Mouse (Mus musculus) midbrain, embryonic 12.5 days (tissue): ENCODE data around the gene Prr5. TPM values are rescaled to one million over a fixed set of nuclear protein-coding genes. Genes with fewer than 3 reads are reported as not detected.
"Not testable (repeated sequence)": the region's sequence is repeated elsewhere in the genome, so short reads cannot be mapped to it uniquely, and the experiment has no call there.

ENCODE experiments used
- ATAC-seq: fragments of 200-750 bp; cut with Nextera tagmentation; 2 replicates; pipeline ENCODE4 v1.8.0; 2017; ENCODE audit warnings: low read depth, moderate TSS enrichment, moderate library complexity; ENCODE audit not compliant: low FRiP score
- H3K27ac ChIP-seq: fragments of 300-500 bp; sonication (generic); replicated peaks from 2 replicates; pipeline ENCODE4 v1.5.1; 2016; ENCODE audit warnings: mild to moderate bottlenecking
- H3K27me3 ChIP-seq: fragments of 300-500 bp; sonication (generic); 2 replicates; pipeline ENCODE4 v1.6.1; 2016; ENCODE audit warnings: mild to moderate bottlenecking
- H3K36me3 ChIP-seq: fragments of 300-500 bp; sonication (generic); 2 replicates; pipeline ENCODE4 v1.6.1; 2016
- H3K4me1 ChIP-seq: fragments of 300-500 bp; sonication (generic); 2 replicates; pipeline ENCODE4 v1.6.1; 2016
- H3K4me2 ChIP-seq: fragments of 300-500 bp; sonication (generic); replicated peaks from 2 replicates; pipeline ENCODE4 v1.6.1; 2016; ENCODE audit warnings: mild to moderate bottlenecking, moderate library complexity
- H3K4me3 ChIP-seq: fragments of 300-500 bp; sonication (generic); 2 replicates; pipeline ENCODE4 v1.5.1; 2016; ENCODE audit warnings: mild to moderate bottlenecking
- H3K9ac ChIP-seq: fragments of 300-500 bp; sonication (generic); replicated peaks from 2 replicates; pipeline ENCODE4 v1.6.1; 2016; ENCODE audit warnings: mild to moderate bottlenecking, moderate library complexity
- H3K9me3 ChIP-seq: fragments of 300-500 bp; sonication (generic); 2 replicates; pipeline ENCODE4 v1.6.1; 2016; ENCODE audit warnings: mild to moderate bottlenecking
- WGBS: fragments of 180-500 bp; shearing (Covaris S2); methylation state at CpG from one replicate; pipeline ENCODE4 v1.1.7; 2016; 5-methylcytosine and 5-hydroxymethylcytosine counted together
- polyA plus RNA-seq: library from polyadenylated mRNA; unstranded; fragments of >200 nt; fragmentation: Nextera tagmentation; extraction: Ambion mirVana; gene quantifications from 2 replicates; pipeline ENCODE4 v1.2.1, GENCODE M21; 2016

Prr5 gene
- polyA plus RNA-seq, 1 experiment from 2014 or later = 13.9 TPM

DNA sequence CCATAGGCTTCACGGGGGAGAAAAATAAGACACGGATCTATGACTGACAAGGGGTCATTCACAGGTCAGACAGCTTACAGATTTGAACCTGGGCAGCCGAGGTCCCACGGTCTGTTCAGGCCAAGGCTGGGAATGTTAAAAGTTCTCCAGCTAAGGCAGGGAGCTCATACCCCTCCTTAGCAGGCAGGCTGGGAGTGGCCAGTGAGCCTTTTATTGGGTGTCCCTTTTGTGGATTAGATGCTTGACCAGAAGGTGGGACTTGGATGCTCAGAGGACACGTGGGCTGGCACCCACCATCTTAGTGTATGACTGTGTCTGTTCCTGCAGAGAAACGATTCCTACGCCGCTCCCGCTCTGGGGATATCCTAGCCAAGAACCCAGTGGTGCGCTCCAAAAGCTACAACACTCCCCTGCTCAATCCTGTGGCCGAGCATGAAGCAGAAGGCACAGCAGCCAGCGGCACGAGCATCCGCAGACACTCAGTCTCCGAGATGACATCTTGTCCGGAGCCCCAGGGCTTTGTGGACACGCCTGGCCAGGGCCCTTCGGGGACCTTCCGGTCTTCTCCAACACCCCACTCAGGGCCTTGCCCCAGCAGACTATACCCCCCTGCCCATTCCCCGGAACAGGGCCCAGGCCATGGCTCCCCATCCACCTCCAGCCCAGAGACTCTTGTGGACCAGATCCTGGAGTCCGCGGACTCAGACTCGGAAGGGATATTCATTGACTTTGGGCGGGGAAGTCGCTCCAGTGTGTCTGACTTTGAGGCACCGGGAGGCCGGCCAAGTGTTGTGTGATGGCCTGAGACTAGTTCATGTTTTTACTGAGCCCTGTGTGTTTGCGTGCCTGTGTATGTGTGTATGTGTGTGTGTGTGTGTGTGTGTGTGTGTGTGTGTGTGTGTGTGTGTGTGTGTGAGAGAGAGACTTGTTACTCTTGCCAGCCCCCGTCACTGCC, 33.2 kb downstream of the Prr5 start:
- Histone ChIP-seq H3K4me3 (no peak overlapping the region), H3K36me3 (no peaks in the 10 kb centered on the region), H3K27me3 (no peaks in the 10 kb centered on the region), H3K4me2 (no peak overlapping the region), H3K9ac (no peak overlapping the region), H3K9me3 (no peaks in the 10 kb centered on the region), H3K27ac (no peak overlapping the region), H3K4me1 (no peaks in the 10 kb centered on the region)
- 91% methylated on average over 29 of the region's 29 CpGs for WGBS
- no peak for ATAC-seq

- Histone ChIP-seq H3K9me3 (no peaks in the 10 kb centered on the region), H3K27ac (no peak overlapping the region), H3K27me3 (no peaks in the 10 kb centered on the region), H3K9ac (no peak overlapping the region), H3K36me3 (no peaks in the 10 kb centered on the region), H3K4me3 (no peak overlapping the region), H3K4me2 (no peak overlapping the region), H3K4me1 (no peaks in the 10 kb centered on the region)
- ATAC-seq = no peak
- 82% methylated on average over 7 of the region's 7 CpGs for WGBS
Measured at GRCm38 (mm10) chr15:84703992-84704391, 34.6 kb downstream of the Prr5 start.

- no peak overlapping the region for H3K4me3 ChIP-seq
- ATAC-seq = no peak
Measured at GRCm38 (mm10) chr15:84705351-84705901, 36.0 kb downstream of the Prr5 start.

GRCm38 (mm10) chr15:84706983-84707619, 37.7 kb downstream of the Prr5 start:
- no peak overlapping the region for H3K4me2 ChIP-seq
- no peak overlapping the region for H3K9ac ChIP-seq
- no peaks in the 10 kb centered on the region for H3K36me3 ChIP-seq
- no peak for ATAC-seq
- H3K27ac ChIP-seq = no peak overlapping the region
- H3K4me1 ChIP-seq = no peaks in the 10 kb centered on the region
- H3K27me3 ChIP-seq = peaks cover 12% of the 10 kb centered on the region; the same call in 1 of the 2 replicates
- H3K9me3 ChIP-seq = no peaks in the 10 kb centered on the region
- 72% methylated on average over 6 of the region's 6 CpGs for WGBS
- H3K4me3 ChIP-seq = no peak overlapping the region

More at GRCm38 (mm10) chr15:84705351-84705901, 36.0 kb downstream of the Prr5 start:
- no peaks in the 10 kb centered on the region for H3K4me1 ChIP-seq
- H3K9ac ChIP-seq = no peak overlapping the region
- WGBS = 89% methylated on average over 6 of the region's 6 CpGs
- H3K27ac ChIP-seq = no peak overlapping the region
- no peaks in the 10 kb centered on the region for H3K36me3 ChIP-seq
- no peaks in the 10 kb centered on the region for H3K27me3 ChIP-seq
- H3K9me3 ChIP-seq = no peaks in the 10 kb centered on the region
- H3K4me2 ChIP-seq = no peak overlapping the region

DNA sequence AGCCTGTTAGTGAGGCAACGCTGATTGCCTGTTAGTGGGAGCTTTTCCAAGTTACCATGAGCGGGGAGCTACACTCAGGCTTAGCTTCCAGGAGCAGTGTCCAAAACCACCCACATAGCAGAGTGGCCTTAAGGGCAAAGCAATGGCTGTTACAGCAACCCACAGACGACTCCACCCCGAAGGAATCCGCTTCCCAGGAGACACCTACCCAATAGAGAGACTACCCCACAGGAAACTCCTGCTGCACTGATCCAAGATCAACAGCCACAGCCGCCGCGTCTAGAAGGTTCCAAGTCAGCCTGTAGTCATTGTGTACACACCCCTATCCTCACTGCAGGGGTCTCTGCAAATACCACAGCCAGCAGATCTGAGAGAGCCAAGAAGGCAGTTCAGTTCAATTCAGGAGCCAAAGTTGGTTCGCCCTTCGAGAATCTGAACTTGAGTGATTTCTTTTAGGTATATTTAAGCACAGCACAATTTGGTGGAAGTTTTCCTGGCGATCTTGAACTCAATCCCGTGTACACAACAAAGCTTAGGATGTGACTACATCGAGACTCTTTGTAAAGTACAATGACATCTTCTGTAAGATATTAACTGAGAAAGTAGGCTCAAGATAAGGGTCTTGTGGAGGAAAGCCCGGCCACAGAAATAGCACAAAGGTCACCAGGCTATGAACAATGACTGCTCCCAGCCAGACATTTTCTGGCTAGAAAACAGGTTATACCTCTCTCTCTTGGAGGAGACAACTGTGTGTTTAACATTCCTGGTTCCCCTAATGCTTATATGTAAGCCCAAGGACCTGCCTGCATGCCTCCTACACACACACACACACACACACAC, 43.4 kb downstream of the Prr5 start:
- H3K27me3 ChIP-seq = peaks cover 27% of the 10 kb centered on the region
- H3K4me3 ChIP-seq = no peak overlapping the region
- no peaks in the 10 kb centered on the region for H3K9me3 ChIP-seq
- WGBS = 68% methylated on average over 14 of the region's 14 CpGs
- H3K9ac ChIP-seq = no peak overlapping the region
- H3K4me2 ChIP-seq = no peak overlapping the region
- no peak overlapping the region for H3K27ac ChIP-seq
- no peaks in the 10 kb centered on the region for H3K36me3 ChIP-seq
- no peak for ATAC-seq
- peaks cover 11% of the 10 kb centered on the region for H3K4me1 ChIP-seq

DNA sequence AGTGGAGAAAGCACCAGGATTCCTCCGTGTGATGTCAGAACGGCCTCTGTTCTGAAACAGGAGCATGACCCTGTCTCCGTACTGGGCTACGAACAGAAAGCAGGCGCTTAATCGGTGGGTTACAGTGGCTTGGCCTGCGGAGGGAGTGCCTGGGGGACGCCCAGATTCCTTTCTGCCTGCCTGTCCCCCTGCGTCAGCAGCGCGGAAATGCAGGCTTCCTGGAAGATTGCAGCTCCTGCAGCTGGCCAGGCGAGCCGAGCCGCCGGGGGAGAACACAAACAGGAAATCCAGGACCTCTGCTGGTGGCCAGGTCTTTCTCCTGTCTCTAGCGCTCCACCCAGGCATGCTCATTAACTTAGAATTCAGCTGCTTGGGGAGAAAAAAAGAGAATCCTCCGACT, 45.3 kb downstream of the Prr5 start:
- peaks cover 45% of the 10 kb centered on the region for H3K27me3 ChIP-seq
- ATAC-seq = 0 out of 2 replicates have a peak, but pooled peaks have one; percentile 41
- peaks cover 13% of the 10 kb centered on the region for H3K4me1 ChIP-seq
- no peaks in the 10 kb centered on the region for H3K36me3 ChIP-seq
- peak overlapping the region; percentile 44 for H3K4me2 ChIP-seq
- peak overlapping the region; percentile 65; the same call in 1 of the 2 replicates for H3K27ac ChIP-seq
- peak overlapping the region; percentile 9 for H3K4me3 ChIP-seq
- no peaks in the 10 kb centered on the region for H3K9me3 ChIP-seq
- peak overlapping the region; percentile 47; the same call in 1 of the 2 replicates for H3K9ac ChIP-seq
- WGBS = under 1% methylated on average over 17 of the region's 17 CpGs

DNA sequence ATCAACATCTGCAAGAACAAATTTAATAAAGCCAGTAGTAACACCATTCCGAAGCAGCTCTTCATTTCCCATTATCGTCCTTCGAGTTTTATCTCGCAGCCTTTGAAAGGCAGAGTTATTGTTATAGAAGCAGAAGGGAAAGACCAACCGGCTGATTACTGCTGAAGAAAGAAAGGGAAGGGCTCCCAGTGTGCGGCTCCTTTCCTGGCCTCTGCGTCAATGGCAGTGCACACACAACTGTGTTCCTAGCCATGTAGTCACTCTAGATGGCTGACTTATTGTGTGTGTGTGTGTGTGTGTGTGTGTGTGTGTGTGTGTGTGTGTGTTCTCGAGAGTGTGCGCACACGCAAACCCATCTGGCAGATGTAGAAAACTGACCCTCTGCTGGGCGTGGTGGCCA, 45.7 kb downstream of the Prr5 start:
- ATAC-seq = no peak
- Histone ChIP-seq H3K4me1 (peaks cover 17% of the 10 kb centered on the region), H3K27ac (0 out of 2 replicates have a peak overlapping the region, but pooled peaks have one; percentile 65), H3K36me3 (no peaks in the 10 kb centered on the region), H3K4me3 (peak overlapping the region; percentile 9), H3K4me2 (peak overlapping the region; percentile 44), H3K27me3 (peaks cover 49% of the 10 kb centered on the region), H3K9ac (peak overlapping the region; percentile 47; the same call in 1 of the 2 replicates), H3K9me3 (no peaks in the 10 kb centered on the region)
- 43% methylated on average over 11 of the region's 11 CpGs for WGBS

DNA sequence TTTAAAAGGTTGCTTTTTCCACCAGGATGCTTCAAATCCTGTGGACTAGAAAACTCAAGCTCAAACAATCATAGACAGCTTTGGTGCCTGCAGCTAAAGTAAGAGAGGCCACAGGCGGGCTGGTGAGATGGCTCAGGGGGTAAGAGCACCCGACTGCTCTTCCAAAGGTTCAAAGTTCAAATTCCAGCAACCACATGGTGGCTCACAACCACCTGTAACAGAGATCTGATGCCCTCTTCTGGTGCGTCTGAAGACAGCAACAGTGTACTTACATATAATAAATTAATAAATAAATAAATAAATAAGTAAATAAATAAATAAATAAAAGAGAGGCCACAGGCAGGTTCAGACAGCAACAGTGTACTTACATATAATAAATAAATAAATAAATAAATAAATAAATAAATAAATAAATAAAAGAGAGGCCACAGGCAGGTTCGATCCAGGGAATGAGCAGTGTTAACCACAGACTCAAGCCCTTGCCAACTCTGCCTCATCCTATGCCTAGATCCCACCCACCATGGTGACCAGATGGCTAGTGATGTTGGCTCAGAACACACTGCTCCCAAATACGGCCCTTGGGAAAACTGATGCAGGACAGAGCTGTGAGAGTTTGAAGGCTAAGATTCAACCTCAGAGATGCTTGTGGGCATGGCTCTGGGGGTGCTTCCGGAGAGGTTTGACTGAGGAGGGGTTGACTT, 48.3 kb downstream of the Prr5 start:
- not testable (repeated sequence) for H3K9ac ChIP-seq, H3K27ac ChIP-seq, H3K9me3 ChIP-seq, H3K4me2 ChIP-seq, ATAC-seq, H3K4me3 ChIP-seq, H3K36me3 ChIP-seq
- Histone ChIP-seq H3K27me3 (peaks cover 55% of the 10 kb centered on the region), H3K4me1 (peaks cover 28% of the 10 kb centered on the region)
- WGBS = 64% methylated on average over 6 of the region's 6 CpGs

- Histone ChIP-seq H3K27ac (no peak overlapping the region), H3K36me3 (no peaks in the 10 kb centered on the region), H3K4me2 (no peak overlapping the region), H3K4me1 (peaks cover 26% of the 10 kb centered on the region), H3K4me3 (no peak overlapping the region), H3K9me3 (no peaks in the 10 kb centered on the region), H3K9ac (no peak overlapping the region), H3K27me3 (peaks cover 48% of the 10 kb centered on the region)
- no peak for ATAC-seq
- 65% methylated on average over 3 of the region's 3 CpGs for WGBS
Measured at GRCm38 (mm10) chr15:84718785-84719184, 49.4 kb downstream of the Prr5 start.

GRCm38 (mm10) chr15:84719791-84720190, 50.4 kb downstream of the Prr5 start, which contains the start of gene Arhgap8:
Gene Arhgap8 (plus strand): TSS chr15:84720052.
- H3K4me1 ChIP-seq = peaks cover 22% of the 10 kb centered on the region
- no peaks in the 10 kb centered on the region for H3K9me3 ChIP-seq
- no peaks in the 10 kb centered on the region for H3K36me3 ChIP-seq
- H3K27me3 ChIP-seq = peaks cover 48% of the 10 kb centered on the region
- WGBS = 2% methylated on average over 24 of the region's 24 CpGs
- no peak within 1 kb of the TSS for H3K9ac ChIP-seq
- peak within 1 kb of the TSS; percentile 42 for H3K4me2 ChIP-seq
- no peak within 1 kb of the TSS for H3K27ac ChIP-seq
- ATAC-seq = no peak
- peak within 1 kb of the TSS; percentile 16 for H3K4me3 ChIP-seq
